Mouse (Mus musculus) CD8-positive naive resting alpha-beta T cell, adult 2 months (primary cell): ENCODE measurements around the gene Fscn2.
A peak's percentile ranks its signal among the peaks of the same experiment; 100 is the strongest.

Source experiments
- DNase-seq, 2 experiments: peaks; one replicate each; pipeline ENCODE4 v3.0.0; 2022; ENCODE audit warnings: low read depth in 2 of 2, low spot score in 2 of 2

Fscn2 gene

DNA sequence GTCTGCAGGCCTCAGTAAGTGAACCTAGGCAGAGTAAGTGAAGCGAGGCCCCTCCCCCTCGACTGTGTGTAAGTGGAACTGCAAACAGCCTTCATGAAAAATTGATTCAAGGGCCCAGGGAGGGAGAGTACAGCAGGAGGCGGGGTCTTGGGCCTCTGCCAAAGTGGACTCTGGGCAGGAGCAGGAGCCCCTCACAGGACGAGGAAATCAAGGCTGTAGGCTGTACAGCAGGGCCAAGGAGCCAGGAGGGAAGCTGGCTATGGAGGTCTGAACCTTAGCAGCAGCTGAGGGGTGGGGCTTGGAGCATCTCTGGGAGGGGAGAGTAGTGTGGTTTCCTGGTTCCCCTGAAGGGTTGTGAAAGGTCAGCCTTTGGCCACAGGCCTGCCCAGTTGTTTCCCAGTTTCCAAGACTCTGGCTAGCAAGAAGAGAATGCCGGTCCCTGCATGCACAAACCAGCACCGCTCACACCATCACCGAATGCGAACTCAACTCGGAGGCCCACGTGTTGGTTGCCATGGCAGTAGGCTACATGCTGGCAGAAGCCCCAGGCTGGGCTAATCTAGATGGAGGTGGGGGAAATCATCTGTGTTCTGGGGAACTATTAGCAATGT is 3.4 kb upstream of the Fscn2 start:
- DNase-seq: no peak

DNA sequence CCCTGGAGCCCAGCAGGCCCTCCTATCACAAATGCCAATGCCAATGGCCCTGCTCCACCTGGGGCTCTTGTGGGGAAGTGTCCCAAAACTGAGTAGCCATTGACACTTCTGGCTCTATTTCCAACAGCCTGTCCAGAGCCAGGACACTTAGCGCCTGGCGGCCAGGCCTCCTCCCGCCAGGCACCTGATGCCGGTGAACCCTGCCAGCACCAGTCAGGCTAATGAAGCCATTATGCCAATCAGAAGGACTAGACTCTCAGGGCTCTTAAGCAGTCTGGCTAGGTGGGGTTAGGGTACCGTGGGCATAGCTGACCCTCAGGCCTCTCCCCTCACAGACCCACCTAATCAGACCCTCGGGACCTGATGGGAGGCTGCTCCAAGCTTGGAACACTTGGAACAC is 1.9 kb upstream of the Fscn2 start:
- no peak for DNase-seq

DNA sequence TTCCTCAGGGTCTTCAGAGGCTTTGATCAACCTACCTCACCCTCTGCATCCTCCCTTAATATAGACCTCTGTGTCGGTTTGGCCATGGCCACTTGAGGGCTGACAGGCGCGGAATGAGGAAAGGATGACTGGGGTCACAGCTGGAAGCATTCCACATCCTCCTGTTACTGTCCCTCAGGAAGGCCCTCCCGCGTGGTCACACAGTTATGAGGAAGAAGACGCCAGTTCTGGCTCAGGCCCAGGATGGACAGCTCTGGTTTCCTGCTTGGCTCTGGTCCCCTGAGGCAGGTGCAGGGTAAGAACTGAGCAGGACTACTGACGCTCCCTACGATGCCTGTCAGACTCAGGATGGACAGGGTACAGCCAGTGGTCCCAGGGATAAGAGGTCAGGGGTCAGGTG is 1.3 kb upstream of the Fscn2 start:
- DNase-seq: no peak

DNA sequence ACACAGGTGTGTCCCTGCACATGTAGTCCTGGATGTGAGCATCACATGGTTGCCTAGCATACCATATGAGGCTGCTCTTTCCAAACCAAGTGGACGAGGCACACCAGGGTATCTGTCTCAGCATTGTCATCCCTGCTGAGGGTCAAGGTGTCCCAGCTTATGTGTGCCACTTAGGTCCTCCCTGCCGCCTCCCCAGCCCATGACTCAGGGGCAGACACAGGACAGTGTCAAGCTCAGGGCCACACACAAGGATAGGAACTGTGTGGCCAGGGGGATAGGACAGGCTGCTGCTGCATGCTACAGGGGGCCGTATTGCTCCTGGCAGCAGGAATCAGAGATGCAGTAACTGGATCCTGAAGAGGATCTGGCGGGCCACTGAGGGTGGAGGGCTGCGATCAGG is 579 bp upstream of the Fscn2 start:
- no peak for DNase-seq

DNA sequence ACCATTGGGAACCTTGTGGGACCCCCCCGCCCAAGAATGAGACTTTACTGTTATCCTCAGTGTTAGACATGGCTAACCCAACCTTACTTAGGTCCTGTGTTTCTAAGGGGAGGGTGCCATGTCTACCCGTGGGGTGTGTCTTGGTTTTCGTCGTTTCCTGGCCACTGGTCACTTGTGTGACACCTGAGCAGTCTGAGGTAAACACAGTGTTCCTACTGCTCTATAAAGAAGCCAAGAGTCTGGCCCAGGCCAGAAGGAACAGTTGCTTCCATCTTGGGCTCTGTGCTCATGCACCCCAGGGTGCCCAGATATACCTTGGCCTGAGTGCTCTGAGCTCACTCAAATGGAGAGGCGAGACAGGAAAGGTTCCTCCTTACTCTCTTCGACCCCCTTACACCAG is 1.6 kb downstream of the Fscn2 start:
- DNase-seq: no peak

DNA sequence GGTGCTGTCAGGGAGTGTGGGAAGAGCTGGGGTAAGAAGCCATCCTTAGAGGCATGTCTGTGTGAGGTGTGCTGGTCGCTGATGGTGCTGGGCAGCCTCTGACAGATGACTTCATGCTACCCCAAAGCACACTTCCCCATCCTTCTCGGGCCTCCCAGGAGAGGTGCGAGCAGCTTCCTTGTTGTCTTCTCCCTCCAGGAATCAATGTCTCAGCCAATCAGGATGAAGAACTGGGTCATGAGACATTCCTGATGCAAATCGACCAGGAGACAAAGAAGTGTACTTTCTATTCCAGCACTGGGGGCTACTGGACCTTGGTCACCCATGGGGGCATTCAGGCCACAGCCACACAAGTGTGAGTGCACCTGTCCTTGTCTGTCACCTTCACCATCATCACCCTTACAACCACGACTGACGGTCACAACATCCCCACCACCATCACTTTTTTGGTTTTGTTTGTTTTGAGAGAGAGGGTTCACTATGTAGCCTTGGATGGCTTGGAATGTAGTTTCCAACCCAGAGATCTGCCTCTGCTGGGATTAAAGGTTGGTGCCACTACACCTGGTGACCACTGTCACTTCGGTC is 5.2 kb downstream of the Fscn2 start:
- DNase-seq: no peak

DNA sequence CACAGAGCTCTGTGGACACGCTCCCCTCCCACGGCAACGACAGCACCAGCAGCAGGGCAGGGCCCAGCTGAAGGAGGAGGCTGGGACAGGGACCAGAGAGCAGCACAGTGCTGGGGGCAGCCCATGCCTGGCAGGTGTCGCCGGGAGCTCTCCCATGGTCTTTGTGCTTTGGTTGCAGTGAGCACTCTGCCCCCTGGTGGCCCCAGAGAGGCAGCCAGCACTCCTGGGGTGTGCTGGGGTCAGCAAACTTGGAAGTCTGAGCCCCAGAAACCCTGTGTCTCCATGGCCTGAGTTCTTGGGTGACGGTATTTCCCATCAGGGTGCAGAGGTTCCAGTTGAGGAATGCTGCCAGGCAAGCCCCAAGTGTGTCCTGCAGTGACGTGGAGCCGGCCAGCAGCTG is 8.3 kb downstream of the Fscn2 start:
- peak; percentile 65 to 75 for DNase-seq

DNA sequence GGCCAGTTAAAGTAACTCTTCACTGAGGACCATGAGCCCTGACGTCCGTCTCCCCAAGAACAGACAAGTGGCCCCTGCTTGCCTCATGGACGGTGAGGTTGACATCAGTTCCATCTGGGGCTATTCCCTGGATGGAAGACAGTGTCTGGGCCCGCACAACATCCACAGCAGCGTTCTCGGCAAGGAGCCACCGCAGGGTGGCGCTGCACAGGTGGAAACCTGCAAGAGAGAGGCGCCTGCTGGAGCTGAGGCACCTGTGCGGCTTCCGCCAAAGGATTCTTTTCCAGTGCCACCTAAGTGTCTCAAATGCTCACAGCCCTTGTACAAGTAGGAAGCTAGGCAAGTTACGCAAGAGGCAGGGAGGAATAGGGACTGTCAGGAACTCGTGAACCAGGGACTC is 11.7 kb downstream of the Fscn2 start:
- DNase-seq: no peak

DNA sequence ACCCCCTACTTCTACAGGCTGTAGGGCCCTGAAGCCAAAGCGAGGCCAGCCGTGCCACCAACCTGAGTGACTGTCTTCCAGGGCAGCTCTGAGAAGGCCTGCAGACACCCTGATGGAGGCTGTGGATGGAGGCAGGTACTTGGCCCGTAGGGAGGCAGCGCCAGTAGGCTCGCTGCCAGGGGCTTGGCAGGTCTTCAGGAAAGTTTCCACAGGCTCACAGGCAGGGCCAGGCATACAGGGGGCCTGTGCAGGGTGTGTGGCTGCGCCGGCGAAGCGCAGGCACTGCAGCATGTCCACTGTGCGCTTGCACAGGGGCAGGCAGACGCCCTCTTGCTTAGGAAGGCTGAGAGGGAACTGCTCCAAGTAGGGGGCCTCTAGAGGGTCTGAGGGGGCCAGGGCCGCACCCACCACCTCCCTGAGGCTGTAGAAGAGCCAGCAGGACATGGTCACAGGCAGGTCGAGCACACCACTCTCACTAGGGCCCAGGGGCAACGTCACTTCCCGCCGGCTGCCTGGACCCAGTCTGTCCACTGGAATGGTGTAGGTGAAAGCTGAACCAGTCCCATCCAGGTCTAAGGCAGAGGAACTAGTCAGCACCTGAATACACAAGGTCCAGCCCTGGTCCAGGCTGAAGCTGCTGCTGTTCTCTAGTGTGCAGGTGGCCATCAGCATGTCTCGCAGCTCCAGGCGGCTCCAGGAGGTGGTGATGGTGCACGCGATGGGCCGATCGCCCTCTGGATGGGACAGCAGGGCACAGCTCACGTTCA is 12.7 kb downstream of the Fscn2 start:
- DNase-seq: no peak

DNA sequence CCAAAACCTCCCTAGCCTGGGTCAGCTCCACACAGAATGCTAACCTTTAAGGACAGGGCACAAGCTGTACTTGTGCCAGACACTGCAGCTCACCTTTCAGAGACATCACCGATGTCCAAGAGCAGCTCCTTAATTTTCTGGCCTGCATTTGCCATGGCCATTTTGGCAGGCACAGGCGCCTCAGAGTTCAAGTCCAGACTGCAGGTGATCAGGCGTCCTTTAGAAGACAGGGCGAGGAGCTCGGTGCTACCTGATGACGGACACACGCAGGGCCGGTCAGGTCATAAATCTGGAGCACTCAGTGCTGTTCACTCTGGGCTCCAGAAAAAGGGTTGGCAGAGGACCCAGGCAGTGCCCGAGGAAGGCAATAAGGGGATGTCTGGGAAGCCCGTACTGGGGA is 14.0 kb downstream of the Fscn2 start:
- DNase-seq: no peak

DNA sequence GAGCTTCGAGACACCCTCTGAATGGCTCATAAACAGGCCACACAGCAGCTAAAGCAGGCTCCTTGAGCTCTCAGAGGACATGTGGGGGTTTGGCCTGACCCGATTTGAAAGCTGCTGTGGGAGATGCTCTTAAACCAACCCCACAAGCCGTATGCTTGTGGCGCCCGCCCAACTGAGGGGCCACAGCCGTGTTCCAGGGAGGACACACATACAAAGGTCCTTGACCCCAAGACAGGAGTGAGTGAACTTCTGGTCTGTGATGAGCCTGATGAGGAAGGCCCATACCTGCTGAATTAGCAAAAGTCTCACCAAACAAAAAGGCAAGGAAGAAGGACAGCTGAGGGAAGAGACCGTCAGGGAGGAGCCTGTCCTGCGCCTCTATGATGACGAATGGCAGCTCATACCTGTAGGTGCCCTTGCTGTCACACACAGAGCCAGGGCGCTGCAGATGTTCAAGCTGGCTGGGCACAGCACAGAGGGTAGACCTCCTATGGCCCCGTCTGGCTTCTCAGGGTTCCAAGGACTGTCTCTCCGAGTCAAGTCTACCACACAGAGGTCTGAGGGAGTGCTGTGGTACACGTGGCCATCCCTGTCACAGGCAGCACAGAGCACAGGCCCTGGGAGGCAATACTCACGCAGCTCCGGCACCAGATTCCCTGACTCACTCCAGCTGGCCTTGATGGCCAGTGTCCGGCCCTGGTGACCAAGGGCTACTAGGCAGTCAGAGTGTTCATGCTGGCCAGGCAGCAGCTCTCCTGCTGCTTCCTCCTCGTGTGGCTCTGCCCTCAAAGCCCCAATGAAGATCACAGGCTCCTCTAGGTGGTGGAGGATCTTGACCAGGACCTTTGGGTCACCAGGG is 15.2 kb downstream of the Fscn2 start:
- DNase-seq: no peak

DNA sequence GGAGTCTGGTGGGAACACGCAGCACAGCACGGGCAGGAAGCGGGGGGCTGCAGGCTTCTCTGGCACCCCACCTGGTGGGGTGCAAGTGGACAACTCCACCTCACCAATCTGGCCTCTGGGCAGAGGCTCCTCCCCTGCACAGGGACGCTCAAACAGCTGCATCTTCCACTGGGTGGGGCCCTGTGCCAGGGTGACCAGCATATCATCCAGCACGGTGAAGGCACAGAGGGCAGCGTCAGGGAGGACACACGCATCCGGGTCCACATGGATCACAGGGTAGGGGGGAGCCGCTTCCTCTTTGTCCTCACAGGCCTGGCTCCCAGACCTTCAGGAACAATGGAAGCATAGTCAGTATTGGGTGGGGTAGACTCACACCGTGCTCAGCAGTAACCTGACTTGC is 16.0 kb downstream of the Fscn2 start:
- no peak for DNase-seq

DNA sequence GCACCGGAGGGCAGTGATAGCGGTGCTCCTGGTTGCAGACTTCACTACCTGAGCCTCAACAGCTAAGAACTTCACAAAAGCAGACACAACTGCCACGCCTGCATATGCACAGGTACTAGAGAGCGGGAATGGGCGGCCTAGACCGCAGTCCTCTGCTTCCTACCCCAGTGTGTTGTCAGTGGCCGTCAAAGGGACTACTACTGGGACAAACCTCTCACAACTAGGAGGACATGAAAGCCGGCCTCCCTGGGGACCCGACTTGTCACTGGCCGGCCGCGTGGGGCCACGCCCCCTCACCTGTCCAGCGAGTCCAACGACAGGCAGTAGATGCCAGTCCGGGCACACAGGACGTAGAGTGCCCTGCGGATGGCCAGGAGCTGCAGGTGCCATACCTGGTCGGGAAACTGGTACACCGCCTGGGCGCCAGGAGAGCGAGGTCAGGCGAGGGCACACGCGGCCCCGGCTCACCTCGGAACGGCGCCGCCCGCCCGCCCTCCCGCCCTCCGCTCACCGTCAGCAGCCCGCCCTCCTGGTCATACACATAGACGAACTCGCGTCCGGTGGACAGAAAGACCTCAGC is 16.8 kb downstream of the Fscn2 start:
- DNase-seq: no peak

DNA sequence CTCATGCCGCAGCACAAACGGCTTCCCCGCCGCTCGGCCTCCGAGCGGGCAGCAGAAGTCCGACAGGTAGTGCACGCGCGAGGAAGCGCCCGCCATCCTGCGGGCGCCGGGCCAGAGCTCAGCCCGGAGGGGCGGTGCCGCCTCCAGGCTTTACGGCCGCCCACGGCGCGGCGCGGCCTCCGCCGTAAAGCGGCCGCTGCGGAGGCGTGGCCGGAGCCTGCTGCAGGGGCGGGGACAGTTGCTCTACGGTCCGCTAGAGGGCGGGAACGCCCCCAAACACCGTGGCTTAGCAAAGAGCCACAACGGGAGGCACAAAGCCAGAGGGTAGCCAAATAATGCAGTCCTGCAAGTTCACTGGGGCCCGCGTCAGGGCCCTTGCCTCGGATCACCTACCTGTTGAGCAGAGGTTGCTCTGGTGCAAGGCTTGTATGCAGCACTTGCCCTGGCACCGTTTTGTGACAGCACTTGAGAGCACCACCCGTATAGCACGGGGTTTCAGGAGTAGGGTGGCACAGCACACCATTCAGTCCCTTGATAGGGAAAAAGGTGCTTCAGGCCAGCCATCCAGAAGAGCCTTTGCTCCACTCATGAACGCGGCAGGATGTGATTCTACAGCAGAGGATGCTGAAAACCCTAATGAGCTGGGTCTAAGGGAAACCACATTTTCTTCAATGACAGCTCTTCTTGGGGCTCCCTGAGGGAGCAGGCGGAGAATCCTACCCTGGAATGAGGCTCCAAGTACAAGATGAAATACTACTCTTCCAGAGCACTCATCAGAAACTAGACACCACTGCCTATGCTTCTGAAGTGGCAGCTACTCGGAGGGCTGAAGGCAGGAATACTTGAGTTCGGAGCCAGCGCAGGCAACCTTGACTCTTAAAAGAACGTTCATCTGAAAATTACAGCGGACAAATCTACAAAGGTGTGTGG is 17.5 kb downstream of the Fscn2 start, which contains the start of gene Faap100:
Gene Faap100, minus strand, starts transcription at position 154 of the 930 bp plus-strand sequence.
- peak; percentile 84 to 90 for DNase-seq

DNA sequence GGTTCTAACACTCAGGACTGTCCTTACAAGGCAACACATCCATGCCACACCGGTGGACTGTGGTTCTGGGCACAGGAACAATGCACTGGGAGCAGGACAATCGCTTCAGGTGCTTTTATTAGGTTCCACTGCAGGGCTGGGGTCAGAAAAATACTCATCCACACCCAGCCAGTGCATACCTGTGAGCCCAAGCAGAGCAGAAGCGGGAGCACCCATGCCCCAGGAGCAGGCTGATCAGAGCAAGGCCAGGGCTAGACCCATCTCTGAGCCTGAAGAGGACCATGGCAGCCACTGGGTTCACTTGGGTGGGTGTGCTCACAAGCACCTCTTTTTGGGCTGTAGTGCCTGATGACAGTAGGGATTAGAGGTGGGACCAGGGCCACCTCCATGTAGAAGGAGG is 18.9 kb downstream of the Fscn2 start:
- no peak for DNase-seq

DNA sequence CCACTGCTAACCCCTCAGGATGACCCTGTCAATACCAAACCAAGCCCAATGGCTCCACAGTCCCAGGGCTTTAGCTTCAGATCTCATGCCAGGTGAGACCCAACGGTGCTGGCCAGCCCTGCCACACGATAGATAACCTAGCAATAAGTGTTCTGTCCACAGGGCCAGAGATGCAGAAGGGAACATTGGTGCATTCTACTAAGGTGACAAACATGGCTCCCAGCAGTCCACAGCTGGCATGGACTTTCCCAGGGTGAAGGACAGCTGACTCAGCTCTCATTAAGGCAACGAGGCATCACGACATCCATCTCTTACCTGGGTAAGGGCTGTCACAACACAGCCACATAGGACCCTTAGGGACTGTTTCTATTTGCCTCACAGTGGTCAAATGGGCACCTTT is 19.8 kb downstream of the Fscn2 start:
- DNase-seq: no peak

DNA sequence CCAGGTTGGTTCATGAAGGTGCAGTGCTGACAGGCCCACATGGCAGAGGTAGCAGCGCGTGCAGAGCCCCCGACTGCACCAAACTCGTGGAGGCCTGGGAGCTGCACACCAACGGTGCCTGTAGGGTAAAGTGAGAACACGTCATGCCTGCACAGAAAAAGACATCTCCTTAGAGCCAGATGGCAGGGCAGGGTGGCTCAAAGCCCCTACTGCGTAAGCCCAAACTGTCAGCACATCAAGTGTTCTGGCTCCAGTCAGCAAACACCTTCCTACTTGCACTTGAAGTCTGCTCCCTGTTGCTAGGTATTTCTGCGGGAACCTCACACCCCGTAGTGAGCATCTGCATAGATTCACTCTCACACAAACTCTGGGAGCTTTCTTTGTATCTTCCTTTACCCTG is 21.2 kb downstream of the Fscn2 start:
- DNase-seq: no peak

DNA sequence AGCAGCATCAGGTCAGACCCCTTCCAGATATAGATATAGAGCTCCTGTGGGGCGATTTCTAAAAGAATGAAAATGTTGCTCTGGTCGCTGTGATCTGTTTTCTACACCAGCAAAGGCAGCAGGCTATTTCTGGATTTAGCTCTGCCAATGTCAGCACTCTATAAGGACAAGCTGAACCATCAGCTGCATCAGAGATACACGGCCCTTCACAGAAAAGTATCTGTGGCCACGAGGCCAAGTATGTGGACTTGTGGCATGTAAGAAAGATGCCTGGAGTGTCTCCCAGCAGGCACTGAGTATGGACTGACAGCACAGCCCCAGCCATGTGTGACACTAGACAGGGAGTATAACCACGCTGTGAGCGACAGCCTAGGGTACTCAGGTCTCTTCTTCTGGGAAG is 25.3 kb downstream of the Fscn2 start:
- DNase-seq: no peak

DNA sequence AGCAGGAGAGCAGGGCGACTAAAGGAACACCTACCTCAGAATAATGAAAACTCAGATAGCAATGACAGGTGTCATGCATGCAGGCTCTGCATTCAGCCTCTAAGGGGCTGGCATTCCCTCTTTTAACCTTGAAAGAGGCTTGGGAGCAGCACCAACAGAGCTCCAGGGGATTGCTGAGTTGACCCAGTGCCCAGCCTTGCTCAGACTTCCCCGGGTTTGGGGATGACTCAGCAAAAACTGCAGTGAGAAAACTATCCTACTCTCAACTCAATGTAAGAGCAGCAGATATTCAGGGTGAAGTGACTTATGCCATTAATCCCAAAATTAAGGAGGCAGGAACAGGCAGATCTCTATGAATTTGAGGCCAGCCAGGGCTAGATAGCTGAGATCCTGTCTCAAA is 25.8 kb downstream of the Fscn2 start:
- no peak for DNase-seq

DNA sequence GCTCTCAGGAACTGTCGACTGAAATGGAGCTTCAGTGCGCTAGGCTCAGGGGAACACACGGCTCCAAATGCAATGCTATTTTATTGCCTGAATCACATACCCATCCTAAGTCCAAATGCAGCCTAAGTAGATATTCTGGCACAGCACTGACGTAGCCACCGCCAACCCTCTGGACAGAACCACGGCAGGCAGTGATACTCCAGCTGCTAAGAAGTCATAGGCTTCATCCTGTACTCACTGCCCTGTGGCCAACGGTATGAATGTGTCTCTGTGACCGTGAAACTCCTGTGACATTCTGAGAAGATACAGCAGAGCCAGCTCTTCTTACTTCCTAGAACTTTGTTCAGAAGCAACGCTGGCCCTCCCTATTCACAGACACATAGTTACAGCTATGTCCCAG is 27.2 kb downstream of the Fscn2 start:
- no peak for DNase-seq
